Mouse (Mus musculus) spleen, adult 18-20 months (tissue): ENCODE data around the gene Ltbr.

Experiments used
- DNase-seq, 2 experiments: peaks; one replicate each; pipeline ENCODE4 v3.0.0; 2022; ENCODE audit warnings: mixed read lengths in 2 of 2

Ltbr gene

GRCm38 (mm10) chr6:125344866-125345265, 31.2 kb upstream of the Ltbr start:
- DNase-seq, result no peak

GRCm38 (mm10) chr6:125344084-125344483, 30.4 kb upstream of the Ltbr start:
- DNase-seq, result no peak

DNA sequence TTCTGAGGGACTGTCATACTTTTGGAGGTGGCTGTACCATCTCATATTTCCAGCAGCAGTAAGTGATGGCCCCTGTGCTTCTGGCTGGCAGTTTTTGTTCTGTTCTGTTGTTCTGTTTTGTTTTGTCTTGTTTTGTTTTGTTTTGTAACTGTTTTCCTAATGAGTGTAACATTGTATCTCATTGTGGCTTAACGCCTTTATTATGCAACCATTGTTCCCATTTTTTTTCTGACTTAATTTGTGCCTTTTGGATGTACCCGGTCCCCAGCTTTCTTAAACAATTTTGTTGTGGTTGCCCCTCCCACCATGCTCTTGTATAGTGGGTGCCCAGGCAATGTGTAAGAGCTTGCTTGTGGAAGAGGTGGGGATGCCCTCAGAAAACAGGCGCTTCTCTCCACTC, 28.5 kb upstream of the Ltbr start:
- DNase-seq, result no peak

GRCm38 (mm10) chr6:125340244-125340643, 26.6 kb upstream of the Ltbr start:
- no peak for DNase-seq

GRCm38 (mm10) chr6:125338791-125339660, 25.3 kb upstream of the Ltbr start:
- DNase-seq, result no peak

- DNase-seq, result no peak
These were observed 20.7 kb upstream of the Ltbr start for GRCm38 (mm10) chr6:125334356-125334755.

DNA sequence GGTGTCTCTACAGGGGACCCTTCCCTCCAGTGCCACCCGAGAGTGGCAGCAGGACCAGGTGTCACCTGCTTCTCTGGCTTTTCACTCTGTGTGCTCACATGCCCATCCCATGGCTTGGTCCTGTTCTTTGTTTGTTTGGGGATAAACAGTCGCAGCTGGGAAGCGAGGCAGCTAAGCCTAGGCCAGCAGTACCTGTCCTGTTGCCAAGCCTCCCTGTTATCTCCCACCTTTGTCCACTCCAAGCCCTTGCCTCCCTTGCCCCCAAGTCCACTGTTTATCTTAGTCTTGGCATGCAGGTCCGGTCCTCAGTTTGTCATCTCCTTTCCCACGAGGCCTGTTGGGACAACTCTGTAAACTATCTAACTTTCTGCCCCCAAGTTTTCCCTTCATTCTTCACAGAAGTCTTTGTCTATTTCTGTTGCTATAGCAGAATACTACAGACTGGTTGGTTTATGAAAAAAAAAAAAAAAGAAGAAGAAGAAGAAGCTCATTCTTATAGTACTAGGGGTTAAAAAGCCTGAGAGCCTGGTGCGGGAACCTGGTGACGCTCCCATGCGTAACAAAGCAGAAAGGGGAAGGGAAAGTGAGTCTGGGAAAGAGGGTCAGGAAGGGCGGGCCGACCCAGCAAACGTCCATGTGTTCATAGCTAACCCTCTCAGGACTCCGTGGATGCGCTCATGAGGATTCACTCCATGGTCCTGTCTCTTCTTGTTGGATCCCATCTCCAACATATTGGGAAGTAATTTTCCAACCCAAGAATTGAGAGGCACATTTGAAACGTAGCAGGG, 19.6 kb upstream of the Ltbr start:
- no peak for DNase-seq

DNA sequence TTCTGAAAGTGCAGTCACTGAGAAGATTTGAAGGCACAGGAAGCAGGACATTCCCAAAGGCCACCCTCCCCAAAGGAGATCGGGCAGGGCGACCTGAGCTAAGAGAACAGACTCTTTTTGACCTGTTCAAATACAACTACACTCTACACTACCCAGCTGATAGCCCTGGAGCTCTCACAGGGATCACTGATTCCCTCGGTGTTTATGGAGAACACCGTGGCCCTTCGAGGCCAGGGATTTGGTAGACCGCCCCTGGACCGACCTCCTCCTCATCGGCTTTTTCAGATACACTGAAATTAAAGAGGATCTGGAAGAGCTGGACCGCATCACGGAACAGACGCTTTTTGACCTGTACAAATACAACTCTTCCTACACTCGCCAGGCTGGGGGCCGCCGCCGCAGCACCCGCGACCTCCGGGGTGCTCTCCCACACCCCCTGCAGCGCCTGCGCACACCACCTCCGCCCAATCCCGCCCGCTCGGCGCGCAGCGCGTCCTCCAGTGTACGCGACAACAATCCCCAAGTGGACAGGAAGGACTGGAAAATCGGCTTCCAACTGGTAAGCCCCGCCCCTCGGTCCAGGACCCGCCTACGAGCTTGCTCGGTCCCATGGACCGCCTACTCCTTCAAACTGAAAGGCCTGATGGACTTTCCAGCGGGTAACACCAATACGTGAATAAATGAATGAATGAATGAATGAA, 17.1 kb upstream of the Ltbr start:
- peak; percentile 47 to 61 for DNase-seq

DNA sequence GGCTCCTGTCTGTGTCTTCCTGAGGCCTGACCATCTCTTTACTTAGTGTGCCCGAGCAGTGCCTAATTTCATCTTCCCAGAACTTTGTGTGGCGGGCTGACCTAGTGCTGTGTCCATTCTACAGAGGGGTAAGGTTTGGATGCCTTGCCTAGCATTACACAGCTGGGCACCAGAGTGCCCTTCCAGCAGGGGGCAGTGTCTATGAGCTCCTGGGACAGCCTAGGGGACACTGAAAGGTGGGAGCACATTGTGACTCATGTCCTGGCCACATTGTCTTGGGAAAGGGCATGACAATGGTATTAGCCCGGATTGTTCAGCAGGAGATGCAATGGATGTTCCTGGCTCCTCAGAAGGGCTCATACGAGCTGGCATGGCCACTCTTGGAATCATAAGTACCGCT, 14.6 kb upstream of the Ltbr start:
- DNase-seq, result peak; percentile 24 to 51

DNA sequence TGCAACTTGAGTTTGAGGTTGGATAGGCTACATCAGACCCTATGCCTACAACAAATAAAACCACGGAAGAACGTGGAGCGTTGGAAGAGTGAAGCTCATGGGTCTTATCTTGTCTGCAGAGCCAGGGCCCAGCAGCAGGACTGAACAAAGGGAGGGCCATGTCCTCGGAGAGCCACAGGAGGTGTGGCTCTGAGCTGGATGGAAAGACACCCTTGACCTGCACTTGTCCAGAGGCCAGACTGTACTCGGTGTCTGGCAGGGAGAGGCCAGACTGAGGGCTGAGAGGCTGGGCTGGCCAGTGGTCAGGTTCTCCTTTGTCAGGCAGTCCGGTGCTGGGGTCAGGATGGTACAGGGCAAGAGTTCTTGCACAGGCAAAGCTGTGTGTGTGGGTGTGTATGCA, 11.7 kb upstream of the Ltbr start:
- no peak for DNase-seq

GRCm38 (mm10) chr6:125323547-125323946, 9.9 kb upstream of the Ltbr start:
- no peak for DNase-seq

DNA sequence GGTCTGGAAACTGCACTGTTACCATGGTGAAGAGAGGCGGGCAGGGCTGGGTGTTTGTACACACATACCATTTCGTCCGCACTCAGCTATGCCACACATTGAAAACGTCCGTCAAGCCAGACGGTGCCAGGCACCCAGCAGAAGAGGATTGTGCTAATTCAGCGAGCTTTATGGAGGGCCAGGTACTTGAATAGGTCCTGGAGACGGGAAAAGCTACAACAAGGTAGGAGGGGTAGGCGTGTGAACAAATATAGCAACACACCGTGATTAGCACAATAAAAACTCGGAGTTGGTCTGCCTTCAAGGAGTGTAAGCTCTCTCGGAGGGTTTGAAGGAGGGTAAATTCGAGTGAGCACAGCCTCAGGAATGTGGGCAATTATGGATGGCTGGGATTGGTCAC, 9.1 kb upstream of the Ltbr start:
- no peak for DNase-seq

DNA sequence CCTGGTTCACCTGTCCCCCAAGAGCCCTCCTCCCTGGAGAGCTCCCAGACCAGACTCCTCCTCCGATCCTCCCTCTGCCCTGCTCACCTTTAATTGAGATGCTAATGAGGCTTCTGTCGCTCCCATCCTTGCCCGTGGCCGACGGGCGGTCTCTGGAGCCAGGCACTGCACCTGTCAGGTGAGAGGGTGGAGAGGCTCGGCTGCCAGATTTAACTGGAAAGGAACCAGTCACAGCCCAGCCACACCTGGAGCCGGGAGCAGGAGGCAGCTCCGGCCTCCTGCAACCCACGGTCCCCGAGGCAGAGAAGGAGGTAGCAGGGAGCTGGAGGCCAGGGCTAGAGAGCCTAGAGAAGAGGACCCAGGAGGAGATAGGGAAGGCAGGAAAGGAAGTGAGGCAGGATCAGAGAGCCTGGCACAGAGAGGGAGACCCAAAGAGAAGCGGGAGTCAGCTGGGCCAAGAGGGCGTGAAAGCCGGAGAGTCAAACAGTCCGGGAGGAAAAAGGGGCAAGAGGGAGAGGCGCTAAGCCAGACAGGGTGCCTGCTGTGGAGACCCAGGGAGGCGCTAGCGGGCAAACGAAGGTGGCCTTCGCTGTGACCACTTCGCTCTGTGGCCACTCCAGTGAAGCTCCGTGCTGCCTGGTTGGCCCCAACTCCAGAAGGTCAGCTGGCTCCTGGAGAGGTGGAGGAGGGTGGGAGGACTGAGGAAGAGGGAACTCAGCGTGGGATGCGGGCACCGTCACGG, 7.6 kb upstream of the Ltbr start:
- DNase-seq, result no peak

GRCm38 (mm10) chr6:125320323-125320722, 6.6 kb upstream of the Ltbr start, which contains the start of gene Scnn1a:
Scnn1a (plus strand) TSS chr6:125320659.
- DNase-seq, result no peak

GRCm38 (mm10) chr6:125319919-125320296, 6.2 kb upstream of the Ltbr start:
- DNase-seq, result no peak

DNA sequence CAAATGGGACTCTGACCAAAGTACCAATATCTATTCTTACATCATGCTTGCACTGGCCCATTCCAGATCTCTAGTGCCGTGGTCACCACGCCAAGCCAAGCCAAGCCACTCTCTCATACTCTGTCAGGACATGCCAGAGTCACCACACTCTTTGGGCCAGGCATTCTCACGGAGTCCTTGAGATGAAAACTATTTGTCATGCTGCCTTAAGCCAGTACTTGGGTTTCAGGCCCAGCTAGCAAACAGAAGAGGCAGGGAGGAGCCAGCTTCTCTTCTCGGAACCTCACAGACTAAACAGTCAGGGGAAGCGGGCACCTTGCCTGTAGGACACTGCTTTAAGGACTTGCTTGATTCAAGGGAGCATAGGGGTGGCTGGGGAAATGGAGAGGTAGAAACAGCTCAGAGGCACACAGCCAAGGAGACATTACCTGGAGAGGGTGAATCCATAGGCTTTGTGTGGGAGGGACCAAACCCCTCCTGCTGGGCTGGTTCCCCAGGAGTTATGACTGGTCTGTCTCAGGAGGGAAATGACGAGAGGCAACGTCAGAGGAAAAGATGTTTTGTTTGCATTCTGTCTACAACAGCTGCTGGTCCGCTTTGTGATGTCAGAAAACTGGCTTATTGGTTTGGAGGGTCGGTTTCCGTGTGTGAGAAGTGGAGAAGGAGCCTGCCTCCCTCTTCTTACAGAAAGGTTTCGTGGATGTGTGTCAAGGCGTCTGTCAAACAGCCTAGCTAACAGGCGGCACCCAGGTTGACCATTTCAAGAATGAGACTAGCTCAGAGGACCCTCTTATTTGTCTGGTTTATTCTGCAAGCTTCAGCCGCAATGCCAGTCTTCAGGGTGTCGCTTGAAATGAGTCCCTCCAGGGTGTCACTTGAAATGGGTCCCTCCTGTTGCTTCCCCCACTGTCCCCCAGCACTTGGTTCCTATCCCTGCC, 5.6 kb upstream of the Ltbr start:
- DNase-seq, result no peak

GRCm38 (mm10) chr6:125317077-125317476, 3.4 kb upstream of the Ltbr start:
- no peak for DNase-seq

- no peak for DNase-seq
These were observed 1.1 kb upstream of the Ltbr start for GRCm38 (mm10) chr6:125314746-125315145.

GRCm38 (mm10) chr6:125314231-125314563, 512 bp upstream of the Ltbr start:
- DNase-seq, result no peak

- no peak for DNase-seq
These were observed 917 bp downstream of the Ltbr start for GRCm38 (mm10) chr6:125312581-125313355.

GRCm38 (mm10) chr6:125312171-125312570, 1.5 kb downstream of the Ltbr start:
- DNase-seq, result no peak
